Mouse (Mus musculus) hindbrain, embryonic 13.5 days (tissue): ENCODE data around the gene Dnajc14. TPM values are rescaled to one million over a fixed set of nuclear protein-coding genes. Genes with fewer than 3 reads are reported as not detected.
"Not testable (repeated sequence)": the region's sequence is repeated elsewhere in the genome, so short reads cannot be mapped to it uniquely, and the experiment has no call there.

ENCODE experiments used
- ATAC-seq: fragments of 200-750 bp; cut with Nextera tagmentation; 2 replicates; pipeline ENCODE4 v1.8.0; 2017; ENCODE audit warnings: moderate TSS enrichment; ENCODE audit not compliant: low FRiP score
- H3K27ac ChIP-seq: fragments of 300-500 bp; sonication (generic); 2 replicates; pipeline ENCODE4 v1.5.1; 2015; ENCODE audit warnings: inconsistent platforms, mild to moderate bottlenecking, moderate library complexity
- H3K27me3 ChIP-seq: fragments of 300-500 bp; sonication (generic); 2 replicates; pipeline ENCODE4 v1.6.1; 2015; ENCODE audit warnings: mild to moderate bottlenecking, inconsistent platforms
- H3K36me3 ChIP-seq: fragments of 300-500 bp; sonication (generic); 2 replicates; pipeline ENCODE4 v1.6.1; 2015; ENCODE audit warnings: mild to moderate bottlenecking, inconsistent platforms
- H3K4me1 ChIP-seq: fragments of 300-500 bp; sonication (generic); replicated peaks from 2 replicates; pipeline ENCODE4 v1.6.1; 2015; ENCODE audit warnings: inconsistent platforms
- H3K4me2 ChIP-seq: fragments of 300-500 bp; sonication (generic); 2 replicates; pipeline ENCODE4 v1.6.1; 2015; ENCODE audit warnings: inconsistent platforms, mild to moderate bottlenecking, moderate library complexity
- H3K4me3 ChIP-seq: fragments of 300-500 bp; sonication (generic); 2 replicates; pipeline ENCODE4 v1.5.1; 2015; ENCODE audit warnings: mild to moderate bottlenecking, inconsistent platforms
- H3K9ac ChIP-seq: fragments of 300-500 bp; sonication (generic); 2 replicates; pipeline ENCODE4 v1.6.1; 2015; ENCODE audit warnings: mild to moderate bottlenecking, inconsistent platforms
- H3K9me3 ChIP-seq: fragments of 300-500 bp; sonication (generic); 2 replicates; pipeline ENCODE4 v1.6.1; 2016; ENCODE audit warnings: inconsistent platforms
- WGBS: fragments of 180-500 bp; shearing (Covaris S2); methylation state at CpG from one replicate; pipeline ENCODE4 v1.1.7; 2015; 5-methylcytosine and 5-hydroxymethylcytosine counted together
- polyA plus RNA-seq: library from polyadenylated mRNA; unstranded; fragments of >200 nt; fragmentation: Nextera tagmentation; extraction: Ambion mirVana; gene quantifications from 2 replicates; pipeline ENCODE4 v1.2.1, GENCODE M21; 2015

Dnajc14 gene
- polyA plus RNA-seq, 1 experiment from 2014 or later = 57.5 TPM

DNA sequence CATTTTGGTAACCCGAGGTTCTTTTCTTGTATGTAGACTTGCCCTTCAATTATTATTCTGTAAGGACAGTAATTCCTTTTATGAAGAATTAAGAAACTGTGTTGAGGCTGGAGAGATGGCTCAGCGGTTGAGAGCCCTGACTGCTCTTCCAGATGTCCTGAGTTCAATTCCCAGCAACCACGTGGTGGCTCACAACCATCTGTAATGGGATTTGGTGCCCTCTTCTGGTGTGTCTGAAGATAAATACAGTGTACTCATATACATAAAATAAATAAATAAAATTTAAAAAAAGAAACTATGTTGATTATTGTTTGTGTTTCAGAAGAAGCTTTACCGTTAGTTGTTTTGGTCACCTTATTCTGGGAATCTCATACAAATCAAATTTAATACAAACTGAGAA, 19.2 kb downstream of the Dnajc14 start:
- H3K9me3 ChIP-seq, H3K27me3 ChIP-seq, H3K27ac ChIP-seq, H3K9ac ChIP-seq, ATAC-seq, H3K4me3 ChIP-seq: not testable (repeated sequence)
- 85% methylated on average over 4 of the region's 4 CpGs for WGBS
- Histone ChIP-seq H3K36me3 (peaks cover 24% of the 10 kb centered on the region), H3K4me1 (peaks cover 17% of the 10 kb centered on the region), H3K4me2 (peak overlapping the region; percentile 85)

DNA sequence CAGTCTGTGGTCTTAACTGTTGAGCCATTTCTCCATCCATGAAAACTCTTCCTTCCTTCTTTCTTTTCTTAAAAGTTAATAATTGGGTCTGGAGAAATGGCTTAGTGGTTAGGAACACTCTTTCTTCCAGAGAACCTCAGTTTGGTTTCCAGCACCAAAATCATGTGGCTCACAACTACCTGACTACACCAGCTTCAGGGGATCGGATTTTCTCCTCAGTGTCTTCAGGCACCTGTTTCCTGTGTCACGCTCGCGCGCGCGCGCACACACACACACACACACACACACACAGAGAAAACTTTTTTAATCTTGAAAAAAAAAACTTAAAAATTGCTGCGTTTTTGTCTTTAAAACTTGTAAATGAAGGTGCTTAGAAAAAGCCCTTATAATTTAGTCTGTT, 20.0 kb downstream of the Dnajc14 start:
- no peaks in the 10 kb centered on the region for H3K27me3 ChIP-seq
- peaks cover 18% of the 10 kb centered on the region for H3K36me3 ChIP-seq
- H3K4me2 ChIP-seq = no peak overlapping the region
- no peaks in the 10 kb centered on the region for H3K9me3 ChIP-seq
- WGBS = 97% methylated on average over 9 of the region's 9 CpGs
- ATAC-seq = no peak
- H3K27ac ChIP-seq = no peak overlapping the region
- H3K4me1 ChIP-seq = peaks cover 17% of the 10 kb centered on the region
- no peak overlapping the region for H3K9ac ChIP-seq
- no peak overlapping the region for H3K4me3 ChIP-seq

DNA sequence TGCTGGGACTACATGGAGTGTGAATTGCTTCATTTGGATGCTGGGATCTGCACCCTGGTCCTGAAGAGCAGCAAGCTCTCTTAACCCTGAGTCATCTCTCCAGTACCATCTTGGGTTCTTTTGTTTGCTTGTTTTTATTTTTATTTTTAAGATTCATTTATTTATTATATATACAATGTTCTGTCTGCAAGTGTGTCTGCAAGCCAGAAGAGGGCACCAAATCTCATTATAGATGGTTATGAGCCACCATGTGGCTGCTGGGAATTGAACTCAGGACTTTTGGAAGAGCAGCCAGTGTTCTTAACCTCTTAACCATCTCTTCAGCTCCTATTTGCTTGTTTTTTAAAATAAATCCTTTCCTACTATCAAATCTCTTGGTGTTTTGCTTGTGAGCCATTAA, 33.5 kb downstream of the Dnajc14 start:
- Histone ChIP-seq H3K27me3 (no peaks in the 10 kb centered on the region), H3K36me3 (peaks cover 71% of the 10 kb centered on the region), H3K27ac (no peak overlapping the region), H3K9me3 (no peaks in the 10 kb centered on the region), H3K4me2 (no peak overlapping the region), H3K9ac (no peak overlapping the region), H3K4me1 (no peaks in the 10 kb centered on the region), H3K4me3 (no peak overlapping the region)
- no peak for ATAC-seq

- no peaks in the 10 kb centered on the region for H3K27me3 ChIP-seq
- no peak overlapping the region for H3K27ac ChIP-seq
- H3K4me1 ChIP-seq = no peaks in the 10 kb centered on the region
- H3K9me3 ChIP-seq = no peaks in the 10 kb centered on the region
- no peak overlapping the region for H3K4me3 ChIP-seq
- H3K36me3 ChIP-seq = peaks cover 72% of the 10 kb centered on the region
- no peak for ATAC-seq
- H3K9ac ChIP-seq = no peak overlapping the region
- no peak overlapping the region for H3K4me2 ChIP-seq
Observed at GRCm38 (mm10) chr10:128839434-128839833, 35.6 kb downstream of the Dnajc14 start.

DNA sequence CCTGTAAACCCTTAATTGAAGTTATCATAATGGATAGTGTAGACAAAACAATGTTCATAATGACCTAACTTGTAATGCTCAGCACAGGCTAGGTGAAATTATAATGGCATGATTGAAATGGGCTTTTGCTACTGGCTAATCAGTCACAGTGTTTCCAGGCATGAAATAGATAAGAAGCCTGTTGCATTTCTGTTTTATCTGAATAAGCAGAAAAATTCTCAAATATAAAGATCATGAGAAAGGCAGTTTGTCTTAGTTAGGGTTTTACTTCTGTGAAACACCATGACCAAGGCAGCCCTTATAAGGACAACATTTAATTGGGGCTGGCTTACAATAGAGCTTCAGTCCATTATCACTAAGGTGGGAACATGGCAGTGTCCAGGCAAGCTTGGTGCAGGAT, 36.8 kb downstream of the Dnajc14 start:
- H3K9ac ChIP-seq = no peak overlapping the region
- H3K27ac ChIP-seq = no peak overlapping the region
- H3K4me3 ChIP-seq = no peak overlapping the region
- H3K9me3 ChIP-seq = no peaks in the 10 kb centered on the region
- ATAC-seq = no peak
- no peaks in the 10 kb centered on the region for H3K27me3 ChIP-seq
- H3K4me1 ChIP-seq = no peaks in the 10 kb centered on the region
- H3K36me3 ChIP-seq = peaks cover 70% of the 10 kb centered on the region
- no peak overlapping the region for H3K4me2 ChIP-seq

DNA sequence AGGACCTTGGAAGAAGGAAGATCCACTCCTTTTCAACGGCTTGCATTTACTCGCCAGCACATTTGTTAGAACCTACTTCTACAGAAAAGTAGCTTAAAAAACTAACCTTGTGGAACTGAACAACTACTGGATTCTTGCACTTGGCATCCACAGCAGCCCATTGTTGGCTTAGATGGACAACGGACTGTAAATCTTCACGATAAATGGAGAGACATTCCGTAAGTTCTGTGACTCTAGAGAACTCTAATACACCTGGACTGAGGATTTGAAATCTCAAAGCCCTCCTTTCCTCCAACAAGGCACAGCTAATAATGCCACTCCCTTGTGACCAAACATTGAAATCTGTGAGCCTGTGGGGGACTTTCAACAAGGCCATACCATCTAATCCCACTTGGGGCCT, 39.4 kb downstream of the Dnajc14 start:
- H3K36me3 ChIP-seq = peaks cover 67% of the 10 kb centered on the region
- WGBS = 97% methylated on average over 5 of the region's 5 CpGs
- H3K27ac ChIP-seq = no peak overlapping the region
- no peak overlapping the region for H3K9ac ChIP-seq
- H3K9me3 ChIP-seq = no peaks in the 10 kb centered on the region
- no peak for ATAC-seq
- no peak overlapping the region for H3K4me2 ChIP-seq
- H3K4me3 ChIP-seq = no peak overlapping the region
- no peaks in the 10 kb centered on the region for H3K27me3 ChIP-seq
- H3K4me1 ChIP-seq = no peaks in the 10 kb centered on the region

DNA sequence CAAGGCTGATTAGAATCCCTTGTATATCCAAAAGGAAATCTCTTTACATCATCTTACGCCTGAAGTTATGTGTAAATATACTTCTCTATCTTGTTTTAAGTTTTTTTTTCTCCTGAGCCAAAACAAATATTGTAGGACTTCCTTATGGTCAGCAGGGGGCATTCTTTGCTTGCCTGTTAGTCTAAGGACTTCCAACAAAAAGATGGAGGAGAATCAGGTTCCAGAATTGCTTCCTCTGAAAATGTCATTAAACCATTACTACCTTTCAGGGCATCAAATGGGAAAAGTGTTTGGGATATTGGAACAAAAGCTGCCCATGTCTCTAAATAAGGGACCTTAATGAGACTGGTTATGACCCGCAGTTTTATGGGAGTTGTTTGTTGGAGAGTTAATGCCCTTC, 41.7 kb downstream of the Dnajc14 start:
- no peak for ATAC-seq
- no peak overlapping the region for H3K27ac ChIP-seq
- 71% methylated on average over 2 of the region's 2 CpGs for WGBS

DNA sequence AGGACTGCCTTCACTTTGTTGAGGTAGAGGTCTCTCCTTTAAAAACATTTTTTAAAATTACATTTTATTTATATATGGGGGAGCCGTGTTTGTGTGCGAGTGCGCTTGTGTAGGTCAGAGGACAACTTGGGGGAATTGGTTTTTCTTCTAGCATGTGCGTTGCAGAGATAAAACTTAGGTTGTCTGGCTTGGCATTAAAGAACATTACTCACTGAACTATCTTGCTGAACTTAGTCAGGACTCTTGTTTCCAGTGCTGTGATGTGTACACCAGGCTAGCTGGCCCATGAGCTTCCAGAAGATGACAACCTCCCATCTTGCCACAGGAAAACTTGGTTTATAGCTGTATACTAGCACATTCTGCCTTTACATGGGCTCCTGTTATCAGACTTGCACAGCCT, 42.8 kb downstream of the Dnajc14 start:
- no peak overlapping the region for H3K9ac ChIP-seq
- H3K9me3 ChIP-seq = no peaks in the 10 kb centered on the region
- H3K4me2 ChIP-seq = no peak overlapping the region
- WGBS = 97% methylated on average over 4 of the region's 4 CpGs
- peaks cover 61% of the 10 kb centered on the region for H3K36me3 ChIP-seq
- no peak overlapping the region for H3K27ac ChIP-seq
- H3K27me3 ChIP-seq = no peaks in the 10 kb centered on the region
- H3K4me1 ChIP-seq = no peaks in the 10 kb centered on the region
- H3K4me3 ChIP-seq = no peak overlapping the region
- ATAC-seq = no peak

More for the DNA sequence above, 41.7 kb downstream of the Dnajc14 start:
- Histone ChIP-seq H3K27me3 (no peaks in the 10 kb centered on the region), H3K4me1 (no peaks in the 10 kb centered on the region), H3K4me2 (no peak overlapping the region), H3K36me3 (peaks cover 68% of the 10 kb centered on the region), H3K9ac (no peak overlapping the region), H3K9me3 (no peaks in the 10 kb centered on the region), H3K4me3 (no peak overlapping the region)

DNA sequence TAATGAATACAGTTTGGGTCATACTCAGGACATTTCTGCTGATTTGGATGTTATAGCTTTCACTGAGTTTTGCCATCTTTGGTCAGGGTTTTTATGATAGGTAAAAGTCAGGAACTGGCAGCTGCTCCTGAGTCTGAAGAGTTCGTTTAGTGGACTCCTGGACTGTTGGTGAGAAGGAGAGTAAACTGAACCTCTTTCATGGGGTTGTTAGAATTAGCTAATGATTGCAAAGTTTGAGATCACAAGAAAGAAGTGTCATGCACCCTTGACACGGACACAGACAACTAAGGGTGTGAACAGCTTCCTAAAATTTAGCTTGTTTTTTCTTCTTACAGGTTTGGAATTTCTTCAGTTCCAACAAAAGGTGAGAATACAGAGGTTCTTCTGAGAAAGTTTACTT, 44.6 kb downstream of the Dnajc14 start:
- Histone ChIP-seq H3K27ac (no peak overlapping the region), H3K4me3 (no peak overlapping the region), H3K9ac (no peak overlapping the region), H3K4me1 (no peaks in the 10 kb centered on the region), H3K27me3 (no peaks in the 10 kb centered on the region), H3K4me2 (no peak overlapping the region), H3K36me3 (peaks cover 51% of the 10 kb centered on the region), H3K9me3 (no peaks in the 10 kb centered on the region)
- ATAC-seq = no peak
- WGBS = 82% methylated on average over 2 of the region's 2 CpGs

DNA sequence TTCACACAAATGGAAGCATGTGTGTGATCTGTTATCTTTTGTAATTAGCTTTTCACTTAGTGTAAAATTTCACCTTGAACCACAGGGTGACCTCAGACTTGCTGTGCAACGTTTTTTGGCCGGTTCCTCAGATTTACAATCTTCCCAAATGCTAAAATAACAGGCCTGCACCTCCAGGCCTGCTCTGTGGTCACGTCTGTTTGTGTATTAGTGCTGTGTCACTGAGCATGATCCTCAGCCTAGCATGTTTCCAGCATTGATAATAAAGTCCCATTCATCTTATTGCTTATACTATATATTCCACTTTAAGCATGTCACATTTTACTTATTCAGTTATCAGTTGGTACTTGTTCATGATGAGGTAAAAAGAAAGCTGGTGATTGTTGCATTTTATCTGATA, 46.5 kb downstream of the Dnajc14 start:
- ATAC-seq = no peak
- Histone ChIP-seq H3K4me3 (no peak overlapping the region), H3K4me1 (no peaks in the 10 kb centered on the region), H3K9ac (no peak overlapping the region), H3K27me3 (no peaks in the 10 kb centered on the region), H3K4me2 (no peak overlapping the region), H3K27ac (no peak overlapping the region), H3K9me3 (no peaks in the 10 kb centered on the region), H3K36me3 (peaks cover 48% of the 10 kb centered on the region)
- WGBS = 72% methylated on average over 3 of the region's 3 CpGs

DNA sequence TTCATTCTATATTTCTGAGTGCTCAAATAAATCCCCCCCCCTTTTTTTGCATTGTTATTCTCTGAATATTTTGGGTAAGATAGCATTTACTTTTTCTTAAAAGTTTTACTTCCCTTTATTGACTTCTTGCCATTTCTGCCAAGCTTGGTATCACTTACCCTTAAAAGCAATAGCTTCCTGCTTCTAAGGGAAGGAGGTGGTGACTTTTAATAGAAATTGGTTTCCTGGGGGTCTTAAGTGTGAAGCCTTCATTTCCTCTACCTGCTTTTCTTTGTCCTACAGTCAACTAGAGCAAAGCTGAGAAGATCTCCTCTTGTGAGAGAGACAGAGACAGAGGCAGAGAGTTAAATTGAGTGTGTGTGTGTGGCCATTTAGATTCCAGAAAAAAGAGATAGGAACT, 57.3 kb downstream of the Dnajc14 start:
- Histone ChIP-seq H3K27ac (no peak overlapping the region), H3K36me3 (peaks cover 34% of the 10 kb centered on the region), H3K4me3 (no peak overlapping the region), H3K4me2 (no peak overlapping the region), H3K9ac (no peak overlapping the region), H3K4me1 (no peaks in the 10 kb centered on the region), H3K9me3 (no peaks in the 10 kb centered on the region), H3K27me3 (no peaks in the 10 kb centered on the region)
- no peak for ATAC-seq

DNA sequence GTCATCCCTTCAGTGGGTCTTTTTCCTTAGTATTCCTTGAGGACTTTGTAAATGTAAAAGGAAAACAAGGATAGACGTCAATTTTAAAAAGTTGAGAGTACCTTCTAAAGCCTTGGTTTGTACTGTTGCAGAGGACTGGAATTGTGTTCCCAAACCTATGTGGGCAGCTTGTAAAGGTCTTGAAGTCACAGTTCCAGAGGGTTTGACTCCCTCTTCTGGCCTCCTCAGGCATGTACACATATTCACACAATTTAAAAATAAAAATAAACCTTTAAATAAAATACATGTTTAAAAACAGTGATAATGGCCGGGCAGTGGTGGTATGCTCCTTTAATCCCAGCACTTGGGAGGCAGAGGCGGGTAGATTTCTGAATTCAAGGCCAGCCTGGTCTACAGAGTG, 62.2 kb downstream of the Dnajc14 start:
- H3K4me1 ChIP-seq = no peaks in the 10 kb centered on the region
- no peaks in the 10 kb centered on the region for H3K9me3 ChIP-seq
- H3K4me2 ChIP-seq = no peak overlapping the region
- H3K27ac ChIP-seq = no peak overlapping the region
- ATAC-seq = no peak
- peaks cover 19% of the 10 kb centered on the region for H3K36me3 ChIP-seq
- H3K27me3 ChIP-seq = no peaks in the 10 kb centered on the region
- WGBS = 88% methylated on average over 3 of the region's 3 CpGs
- no peak overlapping the region for H3K4me3 ChIP-seq
- H3K9ac ChIP-seq = no peak overlapping the region

DNA sequence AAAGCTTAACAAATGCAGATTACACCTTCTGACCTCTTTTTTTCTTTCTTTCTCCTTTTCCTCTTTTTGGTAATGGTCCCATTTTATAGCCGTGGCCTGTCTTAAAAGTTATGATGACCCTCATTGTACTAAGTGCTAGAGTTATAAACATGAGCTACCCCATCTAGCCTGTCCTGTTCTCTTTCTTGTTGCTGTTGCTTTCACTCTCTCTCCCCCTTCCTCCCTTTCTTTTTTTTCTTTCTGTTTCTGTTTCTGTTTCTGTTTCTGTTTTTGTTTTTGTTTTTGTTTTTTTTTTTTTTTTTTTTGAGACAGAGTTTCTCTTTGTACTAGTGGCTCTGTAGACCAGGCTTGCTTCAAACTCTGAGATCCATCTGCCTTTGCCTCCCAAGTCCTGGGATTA, 62.7 kb downstream of the Dnajc14 start:
- WGBS = 91% methylated on average over 1 of the region's 1 CpGs
- H3K4me2 ChIP-seq = no peak overlapping the region
- H3K4me1 ChIP-seq = no peaks in the 10 kb centered on the region
- H3K36me3 ChIP-seq = peaks cover 23% of the 10 kb centered on the region
- no peak overlapping the region for H3K4me3 ChIP-seq
- H3K27me3 ChIP-seq = no peaks in the 10 kb centered on the region
- H3K9me3 ChIP-seq = no peaks in the 10 kb centered on the region
- ATAC-seq = no peak
- no peak overlapping the region for H3K9ac ChIP-seq
- H3K27ac ChIP-seq = no peak overlapping the region
